Mouse (Mus musculus): ENCODE measurements around the gene Clec16a. TPM values are rescaled to one million over a fixed set of nuclear protein-coding genes. Genes with fewer than 3 reads are reported as not detected.

Clec16a gene
- polyA plus RNA-seq, 1 experiment from 2014 or later, result 68.7 TPM

DNA sequence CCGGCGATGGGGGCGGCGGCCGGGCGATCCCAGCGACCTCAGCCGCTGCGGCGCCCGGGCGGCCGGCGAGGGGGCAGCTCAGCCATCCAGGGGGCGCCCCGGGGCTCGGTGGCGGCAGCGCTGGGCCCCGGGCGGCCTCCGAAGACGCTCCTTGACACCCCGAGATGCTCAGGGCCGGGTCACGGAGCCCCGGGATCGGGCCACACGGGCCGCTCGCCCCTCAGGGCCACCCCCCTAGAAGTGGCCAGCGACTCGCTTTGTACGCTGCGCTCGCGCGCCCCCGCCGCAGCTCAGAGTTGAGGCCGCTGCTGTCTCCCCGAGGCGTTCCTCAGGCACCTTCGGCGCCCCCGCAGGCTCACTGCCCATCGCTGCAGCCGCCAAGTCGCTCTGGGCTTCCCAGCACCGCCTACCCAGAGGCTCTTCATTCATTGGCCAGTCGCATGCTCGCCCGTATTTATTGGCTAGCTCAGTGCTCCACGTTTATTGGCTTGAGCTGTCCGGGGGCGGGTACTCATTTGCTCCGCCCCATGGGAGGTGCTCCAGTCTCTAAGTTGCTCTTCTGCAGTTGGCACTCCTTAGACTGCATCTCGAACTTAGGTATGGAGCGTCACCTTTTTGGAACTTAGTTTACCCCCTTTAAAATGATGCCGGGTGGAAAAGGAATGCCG is 2.3 kb upstream of the Clec16a start, which contains the start of gene Dexi:
Gene Dexi, minus strand, starts transcription at position 357 of the 668 bp plus-strand sequence.
- Histone ChIP-seq H3K4me2 (replicated peaks) (peak within 1 kb of the TSS; percentile 75), H3K36me3 (replicated peaks; ENCODE audit: control insufficient read depth, insufficient read depth) (no peaks in the 10 kb centered on the region), H3K4me3 (replicated peaks; ENCODE audit: low read length) (peak within 1 kb of the TSS; percentile 87), H3K9me3 (ENCODE audit: control insufficient read depth, low read length) (no peaks in the 10 kb centered on the region), H3K27me3 (ENCODE audit: control insufficient read depth, insufficient read depth, low read length) (no peaks in the 10 kb centered on the region), H3K27ac (peak within 1 kb of the TSS; percentile 80), H3K9ac (peak within 1 kb of the TSS; percentile 89), H3K4me1 (replicated peaks; ENCODE audit: control insufficient read depth, insufficient read depth, low read length) (peaks cover 45% of the 10 kb centered on the region)
- WGBS, result under 1% methylated on average over 44 of the region's 61 CpGs
- ATAC-seq (ENCODE audit: low FRiP score), result peak; percentile 93
- DNase-seq (ENCODE audit: low spot score), result peak; percentile 96

- Histone ChIP-seq H3K27ac (no peak overlapping the region), H3K4me3 (replicated peaks; ENCODE audit: low read length) (no peak overlapping the region), H3K9ac (no peak overlapping the region), H3K4me2 (replicated peaks) (peak overlapping the region; percentile 58), H3K9me3 (ENCODE audit: control insufficient read depth, low read length) (no peaks in the 10 kb centered on the region), H3K27me3 (ENCODE audit: control insufficient read depth, insufficient read depth, low read length) (no peaks in the 10 kb centered on the region), H3K4me1 (replicated peaks; ENCODE audit: control insufficient read depth, insufficient read depth, low read length) (peaks cover 16% of the 10 kb centered on the region), H3K36me3 (replicated peaks; ENCODE audit: control insufficient read depth, insufficient read depth) (no peaks in the 10 kb centered on the region)
- ATAC-seq (ENCODE audit: low FRiP score) (no peak), DNase-seq (ENCODE audit: low spot score) (no peak)
- WGBS, result 67% methylated on average over 3 of the region's 3 CpGs
These were observed 1.7 kb downstream of the Clec16a start for GRCm38 (mm10) chr16:10546865-10547264.

DNA sequence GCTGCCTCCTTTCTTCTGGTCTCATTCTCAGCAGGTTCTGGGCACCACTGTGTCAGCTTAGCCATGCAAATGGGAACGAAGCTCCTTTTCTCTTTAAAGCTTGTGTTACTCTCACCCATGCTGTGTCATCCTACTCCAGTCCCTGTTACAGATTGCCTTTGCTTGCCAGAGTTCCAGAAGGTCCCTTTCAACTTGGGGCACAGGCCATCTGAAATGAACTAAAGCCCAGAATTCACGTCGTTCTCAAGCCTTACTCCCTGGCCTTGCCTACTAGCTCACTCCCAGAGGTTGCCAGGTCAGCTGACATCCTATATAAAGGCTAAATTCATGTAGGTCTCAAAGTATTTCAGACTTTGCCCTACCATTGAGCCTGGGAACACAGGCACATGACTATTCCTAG is 3.8 kb downstream of the Clec16a start:
- H3K9me3 ChIP-seq (ENCODE audit: control insufficient read depth, low read length), result no peaks in the 10 kb centered on the region
- no peak overlapping the region for H3K4me2 ChIP-seq (replicated peaks)
- ATAC-seq (ENCODE audit: low FRiP score) (no peak), DNase-seq (ENCODE audit: low spot score) (no peak)
- H3K4me3 ChIP-seq (replicated peaks; ENCODE audit: low read length), result no peak overlapping the region
- H3K27ac ChIP-seq, result no peak overlapping the region
- 59% methylated on average over 3 of the region's 3 CpGs for WGBS
- H3K36me3 ChIP-seq (replicated peaks; ENCODE audit: control insufficient read depth, insufficient read depth), result no peaks in the 10 kb centered on the region
- H3K9ac ChIP-seq, result no peak overlapping the region
- H3K4me1 ChIP-seq (replicated peaks; ENCODE audit: control insufficient read depth, insufficient read depth, low read length), result peaks cover 13% of the 10 kb centered on the region
- no peaks in the 10 kb centered on the region for H3K27me3 ChIP-seq (ENCODE audit: control insufficient read depth, insufficient read depth, low read length)

GRCm38 (mm10) chr16:10549600-10549999 is 4.5 kb downstream of the Clec16a start:
- ATAC-seq (ENCODE audit: low FRiP score) (no peak), DNase-seq (ENCODE audit: low spot score) (no peak)
- Histone ChIP-seq H3K27ac (no peak overlapping the region), H3K27me3 (ENCODE audit: control insufficient read depth, insufficient read depth, low read length) (no peaks in the 10 kb centered on the region), H3K4me1 (replicated peaks; ENCODE audit: control insufficient read depth, insufficient read depth, low read length) (peaks cover 13% of the 10 kb centered on the region), H3K9me3 (ENCODE audit: control insufficient read depth, low read length) (no peaks in the 10 kb centered on the region), H3K9ac (no peak overlapping the region), H3K4me2 (replicated peaks) (no peak overlapping the region), H3K36me3 (replicated peaks; ENCODE audit: control insufficient read depth, insufficient read depth) (no peaks in the 10 kb centered on the region), H3K4me3 (replicated peaks; ENCODE audit: low read length) (no peak overlapping the region)
- WGBS, result 91% methylated on average over 2 of the region's 2 CpGs

DNA sequence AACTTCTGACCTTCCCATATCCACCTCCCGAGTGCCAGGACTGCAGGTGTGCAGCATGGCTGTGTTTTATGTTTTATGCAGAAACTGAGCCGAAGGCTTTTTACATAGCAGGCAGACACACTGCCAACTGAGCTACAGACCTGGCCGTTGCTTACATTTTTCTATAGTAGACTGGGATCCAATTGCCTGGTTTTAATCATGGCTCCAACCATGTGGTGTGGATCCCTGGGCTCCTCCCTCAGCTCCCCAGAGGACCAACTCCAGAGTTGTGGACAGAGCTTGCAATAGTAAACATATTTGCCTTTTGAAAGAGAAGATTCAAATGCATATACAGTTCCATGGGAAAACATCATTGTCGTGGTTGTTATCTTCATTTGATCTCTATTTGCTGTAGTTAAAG is 6.5 kb downstream of the Clec16a start:
- H3K27ac ChIP-seq, result no peak overlapping the region
- no peak overlapping the region for H3K9ac ChIP-seq
- H3K9me3 ChIP-seq (ENCODE audit: control insufficient read depth, low read length), result no peaks in the 10 kb centered on the region
- no peaks in the 10 kb centered on the region for H3K27me3 ChIP-seq (ENCODE audit: control insufficient read depth, insufficient read depth, low read length)
- no peak overlapping the region for H3K4me3 ChIP-seq (replicated peaks; ENCODE audit: low read length)
- no peaks in the 10 kb centered on the region for H3K36me3 ChIP-seq (replicated peaks; ENCODE audit: control insufficient read depth, insufficient read depth)
- H3K4me2 ChIP-seq (replicated peaks), result no peak overlapping the region
- peaks cover 4% of the 10 kb centered on the region for H3K4me1 ChIP-seq (replicated peaks; ENCODE audit: control insufficient read depth, insufficient read depth, low read length)
- no peak for DNase-seq (ENCODE audit: low spot score)
- 85% methylated on average over 4 of the region's 4 CpGs for WGBS
- no peak for ATAC-seq (ENCODE audit: low FRiP score)

DNA sequence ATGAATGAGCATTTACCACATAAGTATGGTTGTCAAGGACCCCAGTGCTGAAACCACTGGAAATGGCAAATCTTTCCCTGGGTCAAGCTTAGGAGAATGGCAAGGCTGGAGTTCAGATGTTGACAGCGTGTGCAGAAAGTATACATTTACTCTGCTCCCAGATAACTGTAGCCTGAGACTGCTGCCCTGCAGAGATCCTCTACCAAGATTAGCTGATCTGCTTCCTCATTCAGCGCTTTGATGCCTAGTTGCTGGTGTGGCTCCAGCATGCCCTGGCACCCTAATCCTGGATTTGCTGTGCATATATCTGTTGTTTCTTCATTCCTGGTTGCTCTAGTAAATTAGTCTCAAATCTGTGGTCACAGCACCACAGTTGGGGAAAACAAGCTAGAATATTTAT is 8.7 kb downstream of the Clec16a start:
- no peak overlapping the region for H3K4me2 ChIP-seq (replicated peaks)
- WGBS, result 96% methylated on average over 2 of the region's 2 CpGs
- no peak overlapping the region for H3K9ac ChIP-seq
- no peak overlapping the region for H3K4me3 ChIP-seq (replicated peaks; ENCODE audit: low read length)
- H3K27ac ChIP-seq, result no peak overlapping the region
- ATAC-seq (ENCODE audit: low FRiP score) (no peak), DNase-seq (ENCODE audit: low spot score) (no peak)
- no peaks in the 10 kb centered on the region; the same call in 1 of the 2 replicates for H3K4me1 ChIP-seq (replicated peaks; ENCODE audit: control insufficient read depth, insufficient read depth, low read length)
- H3K9me3 ChIP-seq (ENCODE audit: control insufficient read depth, low read length), result no peaks in the 10 kb centered on the region
- H3K36me3 ChIP-seq (replicated peaks; ENCODE audit: control insufficient read depth, insufficient read depth), result no peaks in the 10 kb centered on the region
- no peaks in the 10 kb centered on the region for H3K27me3 ChIP-seq (ENCODE audit: control insufficient read depth, insufficient read depth, low read length)

DNA sequence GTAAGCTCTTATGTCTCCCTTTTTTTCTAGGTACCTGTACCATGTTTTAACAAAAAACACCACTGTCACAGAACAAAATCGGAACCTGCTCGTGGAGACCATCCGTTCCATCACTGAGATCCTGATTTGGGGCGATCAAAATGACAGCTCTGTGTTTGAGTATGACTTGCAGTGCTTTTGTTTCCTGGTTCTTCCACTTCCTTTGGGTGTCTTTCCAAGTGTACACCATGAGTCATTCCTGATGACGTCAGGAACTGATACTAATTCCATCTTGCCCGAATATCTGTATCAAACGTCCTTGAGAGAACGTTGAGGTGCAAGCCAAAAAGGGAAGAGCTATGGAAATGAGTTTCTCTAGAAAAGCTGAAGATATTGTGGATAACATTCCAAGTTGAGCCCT is 14.9 kb downstream of the Clec16a start:
- Histone ChIP-seq H3K4me3 (replicated peaks; ENCODE audit: low read length) (no peak overlapping the region), H3K4me2 (replicated peaks) (no peak overlapping the region), H3K9ac (no peak overlapping the region), H3K27me3 (ENCODE audit: control insufficient read depth, insufficient read depth, low read length) (no peaks in the 10 kb centered on the region), H3K9me3 (ENCODE audit: control insufficient read depth, low read length) (no peaks in the 10 kb centered on the region), H3K27ac (no peak overlapping the region), H3K4me1 (replicated peaks; ENCODE audit: control insufficient read depth, insufficient read depth, low read length) (no peaks in the 10 kb centered on the region), H3K36me3 (replicated peaks; ENCODE audit: control insufficient read depth, insufficient read depth) (peaks cover 36% of the 10 kb centered on the region)
- no peak for ATAC-seq (ENCODE audit: low FRiP score)
- WGBS, result 94% methylated on average over 8 of the region's 8 CpGs
- DNase-seq (ENCODE audit: low spot score), result no peak

- WGBS, result 34% methylated on average over 4 of the region's 4 CpGs
- Histone ChIP-seq H3K4me3 (replicated peaks; ENCODE audit: low read length) (no peak overlapping the region), H3K9me3 (ENCODE audit: control insufficient read depth, low read length) (no peaks in the 10 kb centered on the region), H3K4me1 (replicated peaks; ENCODE audit: control insufficient read depth, insufficient read depth, low read length) (no peaks in the 10 kb centered on the region), H3K4me2 (replicated peaks) (no peak overlapping the region), H3K9ac (no peak overlapping the region), H3K36me3 (replicated peaks; ENCODE audit: control insufficient read depth, insufficient read depth) (peaks cover 69% of the 10 kb centered on the region), H3K27me3 (ENCODE audit: control insufficient read depth, insufficient read depth, low read length) (no peaks in the 10 kb centered on the region), H3K27ac (no peak overlapping the region)
- ATAC-seq (ENCODE audit: low FRiP score), result 0 out of 2 replicates have a peak, but pooled peaks have one; percentile 64
- peak; percentile 75 for DNase-seq (ENCODE audit: low spot score)
These were observed 20.2 kb downstream of the Clec16a start for GRCm38 (mm10) chr16:10565278-10565885.

DNA sequence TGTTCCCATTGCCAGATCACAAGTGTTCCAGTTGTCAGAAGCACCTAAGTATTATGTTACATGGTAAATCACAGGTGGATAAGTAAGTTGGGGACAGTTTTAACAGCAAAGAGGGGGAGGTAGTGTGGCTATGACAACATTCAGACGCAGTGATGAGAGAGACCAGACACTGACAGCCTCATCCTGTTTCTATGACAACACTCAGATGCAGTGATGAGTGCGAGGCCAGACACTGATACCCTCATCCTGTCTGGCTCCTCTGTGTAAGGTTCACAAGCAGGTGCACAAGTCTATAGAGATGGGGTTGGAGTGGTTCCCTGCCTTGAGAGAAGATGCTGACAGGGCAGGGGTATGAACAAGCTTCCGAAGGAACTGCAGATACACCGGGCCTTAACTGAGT is 22.0 kb downstream of the Clec16a start:
- Histone ChIP-seq H3K9me3 (ENCODE audit: control insufficient read depth, low read length) (no peaks in the 10 kb centered on the region), H3K4me1 (replicated peaks; ENCODE audit: control insufficient read depth, insufficient read depth, low read length) (no peaks in the 10 kb centered on the region), H3K4me3 (replicated peaks; ENCODE audit: low read length) (no peak overlapping the region), H3K36me3 (replicated peaks; ENCODE audit: control insufficient read depth, insufficient read depth) (peaks cover 70% of the 10 kb centered on the region), H3K4me2 (replicated peaks) (no peak overlapping the region), H3K27me3 (ENCODE audit: control insufficient read depth, insufficient read depth, low read length) (no peaks in the 10 kb centered on the region), H3K9ac (no peak overlapping the region), H3K27ac (no peak overlapping the region)
- no peak for DNase-seq (ENCODE audit: low spot score)
- 88% methylated on average over 4 of the region's 4 CpGs for WGBS
- ATAC-seq (ENCODE audit: low FRiP score), result no peak
